Mouse (Mus musculus) kidney, postnatal 4 days (tissue): ENCODE results near the gene Cyb5d1.

Experiments used
- DNase-seq, 2 experiments: peaks; one replicate each; pipeline ENCODE4 v3.0.0; 2021; ENCODE audit warnings: mixed read lengths in 2 of 2

Gene Cyb5d1

GRCm38 (mm10) chr11:69356544-69356943 is 38.9 kb downstream of the Cyb5d1 start:
- no peak for DNase-seq

GRCm38 (mm10) chr11:69346441-69346840 is 49.0 kb downstream of the Cyb5d1 start:
- no peak for DNase-seq
